Mouse (Mus musculus) ES-E14 (cell line): ENCODE measurements around the gene Dennd1a. TPM values are rescaled to one million over a fixed set of nuclear protein-coding genes. Genes with fewer than 3 reads are reported as not detected.
"Not testable (repeated sequence)": the region's sequence is repeated elsewhere in the genome, so short reads cannot be mapped to it uniquely, and the experiment has no call there.

Experiments
- DNase-seq: peaks from one replicate; pipeline ENCODE4 v3.0.0-alpha.2; 2013; ENCODE audit warnings: low read depth, low spot score
- H3K27ac ChIP-seq: 2 replicates; pipeline ENCODE4 v1.5.1; 2012; ENCODE audit warnings: low read depth, mild to moderate bottlenecking, low read length, moderate library complexity, mixed read lengths; ENCODE audit not compliant: poor library complexity, insufficient read depth, severe bottlenecking
- H3K36me3 ChIP-seq: 2 replicates; pipeline ENCODE4 v1.6.1; 2012; ENCODE audit warnings: mild to moderate bottlenecking, low read length, moderate library complexity, mixed read lengths; ENCODE audit not compliant: control insufficient read depth, poor library complexity, insufficient read depth, severe bottlenecking
- H3K4me1 ChIP-seq, 2 experiments: fragments of 150-350 bp in 1 of 2; sonication (generic) in 1 of 2; 2 replicates each; pipeline ENCODE4 v1.6.1; 2012; ENCODE audit warnings: low read length in 2 of 2, mild to moderate bottlenecking in 1 of 2, mixed read lengths in 1 of 2; ENCODE audit not compliant: control insufficient read depth in 2 of 2, insufficient read depth in 2 of 2, poor library complexity in 1 of 2
- H3K4me3 ChIP-seq, 2 experiments: fragments of 150-350 bp in 1 of 2; sonication (generic) in 1 of 2; 2 replicates each; pipeline ENCODE4 v1.5.1; 2012; ENCODE audit warnings: low read length in 2 of 2, low read depth in 1 of 2, mild to moderate bottlenecking in 1 of 2, mixed read lengths in 1 of 2; ENCODE audit not compliant: insufficient read depth in 1 of 2, poor library complexity in 1 of 2, severe bottlenecking in 1 of 2
- H3K9ac ChIP-seq: 2 replicates; pipeline ENCODE4 v1.6.1; 2012; ENCODE audit warnings: low read depth, mild to moderate bottlenecking, low read length, mixed read lengths; ENCODE audit not compliant: poor library complexity, insufficient read depth, severe bottlenecking
- H3K9me3 ChIP-seq: fragments of 150-350 bp; sonication (generic); 2 replicates; pipeline ENCODE4 v1.6.1; 2012; ENCODE audit warnings: low read depth, mild to moderate bottlenecking, low read length; ENCODE audit not compliant: control insufficient read depth, insufficient read depth
- CHD2 ChIP-seq: IDR thresholded peaks from 2 replicates; pipeline ENCODE4 v1.6.1; 2014; ENCODE audit warnings: mild to moderate bottlenecking, low read depth, low read length, inconsistent platforms
- HCFC1 ChIP-seq: IDR thresholded peaks from 2 replicates; pipeline ENCODE4 v1.6.1; 2012; ENCODE audit warnings: low read length, inconsistent platforms, borderline replicate concordance; ENCODE audit not compliant: insufficient read depth
- MAFK ChIP-seq: IDR thresholded peaks from 2 replicates; pipeline ENCODE4 v1.6.1; 2014; ENCODE audit warnings: mild to moderate bottlenecking, low read depth, low read length, inconsistent platforms; ENCODE audit not compliant: insufficient read depth
- ZC3H11A ChIP-seq: IDR thresholded peaks from 2 replicates; pipeline ENCODE4 v1.6.1; 2012; ENCODE audit warnings: low read depth, mild to moderate bottlenecking, inconsistent platforms, low read length, borderline replicate concordance
- ZNF384 ChIP-seq: IDR thresholded peaks from 2 replicates; pipeline ENCODE4 v1.6.1; 2012; ENCODE audit warnings: low read depth, low read length, inconsistent platforms
- in situ Hi-C, 2 experiments: fragments of 600-800 bp; cut with MboI; formaldehyde crosslinking; loops; one replicate each; pipeline ENCODE4 v1.15.1; 2025; ENCODE audit warnings: low sequenced_read_pairs in 2 of 2, inconsistent platforms in 1 of 2; ENCODE audit not compliant: unreplicated experiment in 2 of 2
- total RNA-seq: library from RNA; depleted of rRNA; stranded (reverse); fragments of 300-350 nt; gene quantifications from 2 replicates; pipeline ENCODE4 v1.2.3, GENCODE M21; 2012

The Dennd1a gene
- total RNA-seq, 1 experiment = 6.5 TPM

DNA sequence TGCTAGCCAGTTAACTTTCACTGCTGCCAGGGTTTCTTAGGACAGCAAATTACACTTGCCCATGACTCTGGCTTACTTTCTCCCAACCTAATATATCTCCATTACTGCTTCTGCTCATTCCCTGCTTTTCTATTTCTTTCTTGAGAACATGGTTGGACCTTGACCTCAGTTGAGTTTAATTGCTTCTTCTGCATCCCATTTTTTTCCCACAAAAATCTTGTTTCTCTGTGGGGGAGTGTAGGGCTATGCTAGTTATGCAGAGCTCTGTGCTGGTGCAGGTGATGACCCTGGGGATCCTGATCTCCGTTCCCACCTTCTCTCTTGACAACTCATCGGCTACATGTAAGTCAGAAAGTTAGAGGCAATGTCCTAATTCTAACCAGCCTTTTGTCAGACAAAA, 344.3 kb downstream of the Dennd1a start:
- no peak overlapping the region for H3K9ac ChIP-seq
- H3K27ac ChIP-seq = no peak overlapping the region
- H3K36me3 ChIP-seq = no peaks in the 10 kb centered on the region
- H3K9me3 ChIP-seq = no peaks in the 10 kb centered on the region
- in situ Hi-C loops = no loop called here
- H3K4me3 ChIP-seq = no peak overlapping the region
- TF ChIP-seq HCFC1 = no peak
- peaks cover 0 to 2% of the 10 kb centered on the region in 2 experiments; a peak in 1 of 4 replicates for H3K4me1 ChIP-seq
- no peak for DNase-seq

DNA sequence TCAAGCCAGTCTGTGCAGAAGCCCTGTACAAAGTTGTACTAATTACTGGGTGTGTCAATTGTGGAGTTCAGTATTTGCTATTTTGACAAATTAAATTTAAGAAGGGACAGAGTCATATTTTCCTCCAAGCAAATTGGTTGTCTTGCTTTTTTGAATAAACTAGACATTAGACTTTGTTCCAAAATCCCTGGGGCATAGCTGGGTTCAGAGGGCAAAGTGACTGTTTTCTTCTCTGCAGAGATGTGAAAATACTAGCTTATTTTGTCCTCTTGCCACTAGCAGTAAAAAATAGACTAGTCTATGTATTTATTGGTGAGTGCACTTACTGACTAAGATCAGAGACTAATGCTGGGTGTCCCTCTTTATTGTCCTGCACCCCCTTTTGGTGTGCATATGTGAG, 345.4 kb downstream of the Dennd1a start:
- no peaks in the 10 kb centered on the region for H3K9me3 ChIP-seq
- no peak overlapping the region for H3K27ac ChIP-seq
- no peaks in the 10 kb centered on the region for H3K36me3 ChIP-seq
- H3K4me3 ChIP-seq = no peak overlapping the region
- no peak overlapping the region for H3K9ac ChIP-seq
- DNase-seq = no peak
- TF ChIP-seq ZNF384 = no peak
- TF ChIP-seq HCFC1 = no peak
- TF ChIP-seq MAFK = no peak
- TF ChIP-seq CHD2 = no peak
- no peak for TF ChIP-seq ZC3H11A
- in situ Hi-C loops = no loop called here
- H3K4me1 ChIP-seq = peaks cover 0 to 2% of the 10 kb centered on the region in 2 experiments; a peak in 1 of 4 replicates

DNA sequence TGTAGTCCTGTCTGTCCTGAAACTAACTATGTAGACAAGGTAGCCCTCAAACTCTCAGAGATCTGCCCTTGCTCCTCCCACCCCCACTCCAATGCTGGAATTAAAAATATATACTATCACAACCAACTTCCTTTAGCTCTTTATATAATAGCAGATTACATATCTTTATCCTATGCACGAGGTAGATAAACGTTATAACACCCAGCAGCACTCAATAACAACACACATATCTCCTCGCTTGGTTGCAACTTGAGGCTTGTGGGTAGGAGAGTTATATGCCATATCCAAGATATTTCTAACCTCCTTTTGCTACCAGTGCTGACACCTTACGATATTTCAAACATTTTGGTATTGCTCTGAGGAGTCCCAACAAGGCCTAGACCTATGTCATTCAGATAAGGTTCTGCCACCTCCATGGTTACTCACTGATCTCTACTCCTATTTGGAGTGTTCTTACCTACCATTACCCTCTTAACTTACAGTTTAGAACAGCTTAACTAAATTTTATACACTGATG, 346.3 kb downstream of the Dennd1a start:
- Histone ChIP-seq H3K9me3 (no peaks in the 10 kb centered on the region), H3K4me1 (peaks cover 0 to 2% of the 10 kb centered on the region in 2 experiments; a peak in 1 of 4 replicates), H3K9ac (no peak overlapping the region), H3K36me3 (no peaks in the 10 kb centered on the region), H3K27ac (no peak overlapping the region), H3K4me3 (no peak overlapping the region)
- in situ Hi-C loops = no loop called here
- TF ChIP-seq ZNF384 (no peak), MAFK (no peak), ZC3H11A (no peak), CHD2 (no peak), HCFC1 (no peak)
- no peak for DNase-seq

DNA sequence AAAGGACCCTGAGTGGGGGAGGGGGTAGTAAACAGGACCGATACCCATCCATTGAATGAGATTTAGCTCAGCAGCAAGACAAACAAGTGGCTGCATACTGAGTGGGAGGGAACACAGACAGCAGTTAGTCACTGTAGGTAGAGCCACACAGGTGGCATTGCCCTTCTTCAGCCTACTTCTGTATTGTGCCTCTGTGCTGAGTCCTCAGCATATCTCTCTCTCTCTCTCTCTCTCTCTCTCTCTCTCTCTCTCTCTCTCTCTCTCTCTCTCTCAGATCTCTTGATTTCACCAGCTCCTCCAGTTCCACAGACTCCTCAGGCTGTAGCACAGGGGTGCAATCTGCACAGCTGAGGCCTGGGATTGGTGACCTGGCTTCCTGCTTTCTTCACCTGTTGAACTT, 347.2 kb downstream of the Dennd1a start:
- no peaks in the 10 kb centered on the region for H3K36me3 ChIP-seq
- in situ Hi-C loops = no loop called here
- no peak overlapping the region for H3K9ac ChIP-seq
- DNase-seq = no peak
- peaks cover 0 to 2% of the 10 kb centered on the region in 2 experiments; a peak in 1 of 4 replicates for H3K4me1 ChIP-seq
- H3K9me3 ChIP-seq = no peaks in the 10 kb centered on the region
- TF ChIP-seq CHD2 = no peak
- no peak for TF ChIP-seq ZC3H11A
- no peak for TF ChIP-seq ZNF384
- no peak for TF ChIP-seq MAFK
- TF ChIP-seq HCFC1 = no peak
- no peak overlapping the region for H3K27ac ChIP-seq
- no peak overlapping the region for H3K4me3 ChIP-seq

DNA sequence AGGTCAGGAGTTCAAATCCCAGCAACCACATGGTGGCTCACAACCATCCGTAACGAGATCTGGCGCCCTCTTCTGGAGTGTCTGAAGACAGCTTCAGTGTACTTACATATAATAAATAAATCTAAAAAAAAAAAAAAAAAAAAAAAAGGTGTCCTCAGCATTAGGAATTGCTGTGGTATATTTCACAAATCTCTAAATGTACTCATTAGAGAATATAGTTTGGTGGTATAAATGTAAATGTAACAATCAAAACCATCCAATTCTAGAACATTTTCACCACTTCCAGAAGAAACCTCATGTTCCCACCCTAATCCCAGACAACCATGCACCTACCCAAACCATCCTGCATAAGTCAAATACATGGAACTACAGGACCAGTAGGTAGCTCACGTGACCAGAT, 350.3 kb downstream of the Dennd1a start:
- DNase-seq, H3K36me3 ChIP-seq, H3K9me3 ChIP-seq, H3K9ac ChIP-seq, H3K27ac ChIP-seq, H3K4me1 ChIP-seq, in situ Hi-C loops, H3K4me3 ChIP-seq: not testable (repeated sequence)
- peak; percentile 74 for TF ChIP-seq ZNF384
